Mouse (Mus musculus) CH12.LX (cell line): ENCODE measurements around the gene Cux1.

Experiments used
- BHLHE40 ChIP-seq: IDR thresholded peaks from 2 replicates; pipeline ENCODE4 v1.6.1; 2011; ENCODE audit warnings: mild to moderate bottlenecking, low read depth, low read length, improper control_type of control experiment
- CTCF ChIP-seq, 2 experiments: IDR thresholded peaks in 1 of 2; conservative IDR thresholded peaks in 1 of 2; 2 replicates each; pipeline ENCODE4 v1.5.1; 2011 to 2012; ENCODE audit warnings: low read depth in 2 of 2, low read length in 2 of 2, improper control_type of control experiment in 1 of 2, inconsistent platforms in 1 of 2, mild to moderate bottlenecking in 1 of 2, moderate library complexity in 1 of 2
- E2F4 ChIP-seq: IDR thresholded peaks from 2 replicates; pipeline ENCODE4 v1.6.1; 2011; ENCODE audit warnings: low read depth, low read length, improper control_type of control experiment; ENCODE audit not compliant: insufficient replicate concordance
- EP300 ChIP-seq: IDR thresholded peaks from 2 replicates; pipeline ENCODE4 v1.6.1; 2011; ENCODE audit warnings: low read length, improper control_type of control experiment
- KAT2A ChIP-seq: IDR thresholded peaks from 2 replicates; pipeline ENCODE4 v1.6.1; 2012; ENCODE audit warnings: low read length, improper control_type of control experiment, inconsistent platforms; ENCODE audit not compliant: insufficient replicate concordance
- MAX ChIP-seq: IDR thresholded peaks from 2 replicates; pipeline ENCODE4 v1.6.1; 2011; ENCODE audit warnings: low read length, improper control_type of control experiment
- POLR2A ChIP-seq: IDR thresholded peaks from 2 replicates; pipeline ENCODE4 v1.6.1; 2011; ENCODE audit warnings: low read depth, mild to moderate bottlenecking, improper control_type of control experiment, low read length
- POLR2AphosphoS2 ChIP-seq: IDR thresholded peaks from 2 replicates; pipeline ENCODE4 v1.6.1; 2011; ENCODE audit warnings: low read depth, low read length, improper control_type of control experiment
- TBP ChIP-seq: conservative IDR thresholded peaks from 2 replicates; pipeline ENCODE4 v1.6.1; 2011; ENCODE audit warnings: low read depth, low read length, improper control_type of control experiment

GRCm38 (mm10) chr5:136502491-136503086 lies 64.7 kb downstream of the Cux1 start:
- TF ChIP-seq BHLHE40 (no peak), POLR2A (no peak), TBP (no peak), EP300 (no peak), CTCF (conservative IDR thresholded peaks at IDR 0.05 in 1 of 2, IDR thresholded peaks at IDR 0.05 in 1 of 2; ENCODE audit: low read depth in 2 of 2, low read length in 2 of 2) (no peak), KAT2A (no peak), E2F4 (no peak), POLR2AphosphoS2 (no peak), MAX (no peak)
